ENCODE assay signal across 8 mouse cellular contexts in genomic region chr9:115476205-115476604, GRCm38 (mm10).
"Had no signal": no experiment of that assay in that cellular context is flagged by ENCODE, and none has a peak within 500 bp of the region (broad histone marks: within the 10 kb centered on the region; RNA-seq: fewer than 3 reads in every experiment).

No protein-coding gene starts in this region.

- DNase-seq: kidney, adult 8-10 months; kidney, postnatal 25 days; layer of hippocampus, postnatal 36 days; right cerebral cortex, postnatal 14 days had no signal

- H3K4me2 ChIP-seq: limb, embryonic 15.5 days; midbrain, embryonic 13.5 days had no signal

- H3K9ac ChIP-seq: limb, embryonic 15.5 days; midbrain, embryonic 13.5 days had no signal

- H3K27me3 ChIP-seq: limb, embryonic 15.5 days; midbrain, embryonic 13.5 days had no signal

- H3K4me1 ChIP-seq: limb, embryonic 15.5 days had no signal

- H3K4me3 ChIP-seq: limb, embryonic 15.5 days; midbrain, embryonic 13.5 days had no signal

- H3K9me3 ChIP-seq: limb, embryonic 15.5 days had no signal

- H3K27ac ChIP-seq: limb, embryonic 15.5 days; midbrain, embryonic 13.5 days had no signal

- H3K36me3 ChIP-seq: limb, embryonic 15.5 days; midbrain, embryonic 13.5 days had no signal

- ATAC-seq: inflammation-experienced regulatory T-cells, adult 6 months; intestine, postnatal 0 days; midbrain, embryonic 13.5 days had no signal
